Mouse (Mus musculus): ENCODE measurements around the gene Shisa5.

Shisa5 gene

DNA sequence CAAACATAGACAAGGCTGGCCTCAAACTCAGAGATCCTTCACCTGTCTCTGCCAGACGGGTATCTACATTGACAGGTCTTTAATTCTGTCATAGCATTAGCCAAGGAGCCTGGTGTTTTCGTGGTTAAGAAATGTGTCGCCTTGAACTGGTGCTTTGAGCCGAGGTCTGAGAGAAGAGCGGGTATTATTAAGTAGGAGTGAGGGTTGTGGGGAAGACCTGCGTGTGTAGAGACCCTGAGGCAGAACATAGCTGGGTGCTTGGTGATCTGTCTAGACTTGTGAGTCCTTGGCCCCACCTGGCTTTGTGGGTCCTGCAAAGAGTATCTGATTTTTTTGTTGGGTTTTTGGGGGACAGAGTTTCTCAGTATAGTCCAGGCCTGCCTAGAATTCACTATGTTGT lies 15.5 kb downstream of the Shisa5 start:
- DNase-seq (ENCODE audit: low spot score in 2 of 2): peak in 1 of 2 experiments; percentile 1

DNA sequence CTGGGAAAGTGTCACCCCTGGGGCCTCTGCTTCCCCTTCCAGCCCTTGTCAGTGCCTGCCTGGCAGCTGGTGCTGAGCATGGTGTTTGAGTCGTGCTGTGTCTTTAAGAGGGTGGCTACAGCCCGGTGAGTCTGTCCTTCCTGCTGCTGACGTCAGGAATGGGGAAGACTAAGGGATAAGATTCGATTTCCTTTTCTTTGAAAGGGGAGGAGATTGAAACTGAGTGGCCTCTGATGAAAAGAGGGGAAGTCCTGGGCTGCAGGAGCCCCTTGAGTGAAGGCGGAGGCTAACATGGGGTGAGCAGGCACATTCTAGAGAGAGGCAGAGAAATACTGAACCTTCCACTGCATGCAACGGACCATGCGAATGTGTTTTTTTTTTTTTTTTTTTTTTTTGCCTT lies 16.3 kb downstream of the Shisa5 start:
- DNase-seq (ENCODE audit: low spot score in 2 of 2): peak; percentile 61 to 69

DNA sequence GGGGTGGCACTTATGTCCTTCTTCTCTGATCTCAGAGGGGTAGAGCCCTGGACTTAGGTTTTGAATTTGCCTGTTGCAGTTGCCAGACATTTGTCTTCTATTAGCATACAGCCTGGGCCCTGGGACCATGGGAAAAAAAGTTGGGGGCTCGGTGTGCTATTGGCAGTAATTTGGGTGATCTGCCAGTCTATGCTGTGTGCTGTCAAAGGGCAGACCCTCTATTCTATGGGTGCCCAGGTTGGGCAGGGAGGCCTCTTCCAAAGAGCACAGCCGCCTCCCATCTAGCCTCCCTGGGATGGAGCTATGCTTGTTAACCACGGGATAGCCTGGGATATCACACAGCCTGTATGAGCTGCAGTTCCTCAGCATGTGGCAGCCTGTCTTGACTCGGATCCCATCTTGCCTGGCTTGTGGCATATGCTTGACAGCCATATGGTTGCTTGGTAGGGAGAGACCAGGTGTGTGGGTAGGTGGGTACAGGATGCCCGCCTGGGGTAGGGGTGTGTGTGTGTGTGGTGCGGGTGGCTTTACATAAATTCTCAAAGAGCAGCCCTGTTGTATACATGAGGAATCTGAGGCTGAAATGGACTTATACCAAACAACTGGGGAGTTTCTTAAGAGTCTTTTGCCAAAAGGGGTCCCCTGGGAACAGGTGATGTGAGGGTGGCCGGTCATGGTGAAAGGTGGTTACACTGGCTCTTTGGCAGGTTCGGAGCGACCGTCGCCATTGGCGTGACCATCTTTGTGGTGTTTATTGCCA lies 17.1 kb downstream of the Shisa5 start:
- DNase-seq (ENCODE audit: low spot score in 2 of 2): peak in 1 of 2 experiments; percentile 5

DNA sequence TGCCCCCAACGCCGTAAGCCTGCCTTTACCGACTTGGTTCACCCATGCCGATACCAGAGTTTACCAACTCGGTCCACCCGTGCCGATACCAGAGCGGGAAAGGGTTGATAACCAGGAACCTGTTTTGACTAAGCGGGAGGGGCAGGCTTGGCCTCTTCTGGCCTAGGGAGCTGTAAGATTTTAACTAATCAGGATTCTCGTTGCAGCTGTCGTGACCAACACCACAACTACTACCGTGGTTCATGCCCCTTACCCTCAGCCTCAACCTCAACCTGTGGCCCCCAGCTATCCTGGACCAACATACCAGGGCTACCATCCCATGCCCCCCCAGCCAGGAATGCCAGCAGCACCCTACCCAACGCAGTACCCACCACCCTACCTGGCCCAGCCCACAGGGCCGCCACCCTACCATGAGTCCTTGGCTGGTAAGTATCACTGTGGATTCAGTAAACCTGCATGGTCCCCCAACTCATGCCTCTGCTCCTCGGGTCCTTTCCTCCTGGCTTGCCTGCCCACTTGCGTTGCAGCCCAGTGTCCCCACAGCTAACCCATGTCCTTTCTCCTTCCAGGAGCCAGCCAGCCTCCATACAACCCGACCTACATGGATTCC lies 17.8 kb downstream of the Shisa5 start:
- DNase-seq (ENCODE audit: low spot score in 2 of 2): no peak

DNA sequence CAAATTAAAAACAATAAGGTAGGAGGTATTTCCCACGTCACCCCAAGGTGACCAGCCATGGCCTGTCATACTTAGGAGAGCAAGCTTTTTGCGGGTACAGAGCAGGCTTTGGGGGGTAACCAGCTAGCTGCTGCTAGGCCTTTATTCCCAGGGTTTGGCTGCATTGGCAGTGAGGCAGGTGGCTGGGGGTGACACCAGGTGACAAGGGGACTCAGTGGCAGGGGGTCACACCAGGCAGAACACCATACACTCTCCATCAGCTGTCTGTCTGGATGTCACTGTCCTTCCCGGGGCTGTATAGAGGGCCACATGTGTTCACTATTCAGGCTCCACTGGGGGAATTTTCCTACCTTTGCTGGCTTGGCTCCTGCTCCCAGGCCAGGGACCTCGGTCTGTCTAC lies 18.6 kb downstream of the Shisa5 start:
- DNase-seq (ENCODE audit: low spot score in 2 of 2): peak in 1 of 2 experiments; percentile 7

DNA sequence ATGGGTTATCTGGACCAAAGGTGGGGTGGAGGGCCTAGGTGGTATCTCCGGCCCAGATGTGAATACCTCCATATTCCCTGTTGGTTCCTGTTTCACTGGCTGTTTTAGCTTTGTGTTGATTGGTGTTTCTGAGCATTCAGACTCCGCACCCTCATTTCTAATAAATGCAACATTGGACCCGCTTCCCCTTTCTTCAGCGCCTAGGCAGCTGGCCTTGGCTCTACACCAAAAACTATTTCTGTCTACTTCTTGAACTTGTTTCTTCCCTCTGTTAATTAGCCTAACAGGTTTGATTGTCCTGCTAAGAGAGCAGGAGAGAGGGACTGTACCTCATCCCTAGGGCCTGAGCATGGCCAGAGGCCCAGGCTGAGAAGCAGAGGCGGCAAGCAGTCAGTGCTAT lies 19.2 kb downstream of the Shisa5 start:
- DNase-seq (ENCODE audit: low spot score in 2 of 2): peak in 1 of 2 experiments; percentile 8

DNA sequence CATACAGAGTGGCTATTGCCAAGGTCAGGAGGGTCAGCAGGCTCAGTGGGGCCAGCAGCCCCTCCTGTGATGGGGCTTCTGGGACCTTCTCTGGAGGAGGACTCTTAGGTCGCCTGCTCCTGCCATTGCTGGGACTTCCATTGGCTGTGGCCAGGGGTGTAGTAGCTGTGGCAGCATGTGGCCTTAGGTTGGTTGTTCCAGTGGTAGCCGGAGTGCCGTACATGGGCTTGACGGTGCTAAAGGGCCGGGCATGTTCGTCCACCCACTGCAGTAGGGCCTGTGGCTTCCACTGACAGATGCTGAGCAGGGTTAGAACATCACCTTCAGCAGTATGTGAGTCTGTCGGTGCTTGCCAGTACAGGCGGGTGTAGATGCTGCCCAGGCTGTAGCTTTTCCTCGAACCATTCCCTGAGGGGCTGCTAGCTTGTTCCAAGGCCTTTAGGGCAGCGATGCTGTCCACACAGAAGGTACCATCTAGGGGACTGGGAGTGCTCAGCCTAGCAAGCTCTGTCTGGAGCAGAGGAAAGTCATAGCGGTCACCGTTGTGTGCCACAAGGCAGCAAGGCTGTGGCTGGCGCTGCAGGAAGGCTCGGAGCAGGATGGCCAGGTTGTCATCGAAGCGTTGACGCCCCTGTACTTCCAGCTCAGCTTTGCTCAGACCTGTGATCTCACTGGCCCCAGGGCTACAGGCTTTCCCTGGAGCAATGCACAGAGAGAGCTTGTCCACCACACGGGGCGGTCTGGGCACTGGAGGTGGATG lies 19.8 kb downstream of the Shisa5 start:
- no peak for DNase-seq (ENCODE audit: low spot score in 2 of 2)

DNA sequence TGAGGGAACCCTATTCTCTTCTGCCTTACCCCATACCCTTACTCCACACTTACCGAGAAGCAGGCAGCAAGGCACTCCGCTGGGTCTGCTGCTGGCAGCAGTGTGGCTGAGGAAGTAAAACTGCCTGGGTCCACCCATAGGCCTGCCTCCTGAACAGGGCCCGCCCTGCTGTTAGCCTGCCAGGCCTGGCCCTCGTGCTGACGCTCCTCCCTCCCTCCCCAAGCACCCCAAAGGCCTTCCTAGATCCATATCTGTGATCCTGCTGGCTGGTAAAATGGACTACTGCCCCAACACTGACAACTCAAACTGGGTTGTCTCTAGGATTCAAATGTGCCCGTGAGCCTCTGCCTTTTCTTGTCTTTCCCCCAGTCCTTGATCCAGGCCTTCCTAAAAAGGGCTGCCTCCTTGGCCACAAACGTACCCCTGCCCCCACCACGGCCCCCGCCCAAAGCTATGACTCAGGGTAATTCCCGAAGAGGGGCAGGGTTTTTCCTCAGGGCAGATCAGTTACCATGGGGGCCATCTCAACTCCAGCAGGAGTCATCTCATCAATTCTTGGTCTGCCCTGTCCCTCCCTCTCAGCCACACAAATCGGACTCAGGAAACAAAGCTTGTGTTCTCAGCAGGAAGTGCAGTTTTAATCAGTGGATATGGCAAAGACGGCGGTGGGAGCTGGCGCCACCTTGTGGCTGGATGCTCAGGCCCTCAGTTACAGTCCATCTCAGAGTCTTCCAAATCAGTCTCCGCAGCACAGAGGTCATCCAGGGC lies 21.0 kb downstream of the Shisa5 start, which contains the start of gene Trex1:
Trex1 (minus strand) TSS at position 599 of the 768 bp plus-strand sequence.
- DNase-seq (ENCODE audit: low spot score in 2 of 2): peak; percentile 79 to 84

DNA sequence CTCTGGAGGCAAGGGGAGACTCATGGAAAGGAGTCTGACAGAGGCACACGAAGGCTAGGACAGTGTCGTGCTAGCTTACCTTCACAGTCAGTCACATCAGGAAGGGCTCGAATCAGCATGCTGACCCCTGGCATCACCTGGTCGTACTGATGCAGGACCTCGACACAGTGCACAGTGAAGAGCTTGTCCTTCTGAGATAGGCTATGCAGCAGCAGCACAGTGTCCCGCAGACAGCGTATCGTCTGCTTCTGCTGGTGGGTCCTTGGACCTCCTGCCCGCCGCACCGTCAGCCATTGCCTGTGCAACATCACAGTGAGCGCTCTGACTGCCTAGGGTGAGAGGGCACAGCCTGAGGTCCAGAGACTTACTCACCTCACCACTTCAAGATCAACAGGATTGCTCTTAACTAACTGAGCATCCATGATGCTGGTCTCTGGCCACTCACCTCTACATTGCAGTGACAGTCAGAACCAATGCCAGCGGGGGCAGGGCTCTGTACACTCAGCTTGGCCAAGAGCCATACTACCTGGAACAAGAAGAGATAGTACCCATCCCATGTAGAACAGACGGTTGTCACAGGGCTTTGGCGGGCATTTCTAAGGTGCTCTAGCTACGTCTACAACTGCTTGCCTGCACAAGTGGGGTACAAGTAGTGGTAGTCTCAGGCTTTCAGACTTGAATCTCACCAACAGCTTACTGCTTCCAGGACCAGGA lies 22.0 kb downstream of the Shisa5 start:
- peak in 1 of 2 experiments; percentile 13 for DNase-seq (ENCODE audit: low spot score in 2 of 2)

DNA sequence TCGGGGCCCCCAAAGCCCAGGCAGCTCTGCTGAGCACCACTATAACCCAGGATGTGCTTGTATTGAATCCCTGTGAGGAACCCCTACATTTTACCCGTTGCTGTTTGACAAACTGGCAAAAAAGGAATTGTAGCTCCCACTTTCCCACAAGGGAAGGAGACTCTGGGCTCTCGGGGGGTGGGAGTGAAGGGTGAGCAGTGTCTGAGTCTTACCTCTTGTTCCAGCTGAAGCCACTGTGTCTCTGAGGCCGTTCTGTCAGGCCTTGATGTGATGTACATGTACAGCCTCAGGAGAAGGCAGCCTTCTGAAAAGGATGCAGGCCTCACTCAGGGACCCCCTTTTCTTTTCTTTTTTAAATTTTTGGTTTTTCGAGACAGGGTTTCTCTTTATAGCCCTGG lies 22.5 kb downstream of the Shisa5 start:
- peak in 1 of 2 experiments; percentile 2 for DNase-seq (ENCODE audit: low spot score in 2 of 2)

DNA sequence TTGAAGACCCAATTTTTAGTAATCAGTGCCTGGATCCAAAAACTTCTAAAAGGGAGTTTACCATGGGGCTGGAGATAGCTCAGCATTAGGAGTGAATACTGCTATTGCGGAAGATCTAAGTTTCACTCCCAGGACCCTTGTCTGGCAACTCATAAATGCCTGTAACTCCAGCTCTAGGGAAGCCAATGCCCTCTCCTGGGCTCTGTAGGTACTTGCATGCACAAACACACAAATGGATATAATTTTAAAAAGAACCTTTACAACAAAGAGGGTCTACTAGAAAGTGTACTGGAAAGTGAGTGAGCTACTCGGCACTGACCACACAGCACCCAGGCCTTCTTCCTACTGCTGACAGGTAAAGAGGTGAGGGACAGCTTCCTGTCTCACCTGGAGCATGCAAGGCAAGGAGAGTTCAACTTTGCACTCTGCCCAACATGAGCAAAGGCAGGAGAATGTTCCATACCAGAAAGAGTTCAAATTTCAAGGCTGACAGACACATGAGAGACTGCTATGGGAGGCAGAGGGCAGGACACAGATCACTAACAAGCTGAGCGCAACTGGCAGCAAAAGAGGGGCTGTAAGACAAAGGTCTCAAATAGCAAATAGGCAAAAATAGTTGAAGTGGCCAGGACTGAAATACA lies 29.9 kb downstream of the Shisa5 start:
- DNase-seq (ENCODE audit: low spot score in 2 of 2): no peak

DNA sequence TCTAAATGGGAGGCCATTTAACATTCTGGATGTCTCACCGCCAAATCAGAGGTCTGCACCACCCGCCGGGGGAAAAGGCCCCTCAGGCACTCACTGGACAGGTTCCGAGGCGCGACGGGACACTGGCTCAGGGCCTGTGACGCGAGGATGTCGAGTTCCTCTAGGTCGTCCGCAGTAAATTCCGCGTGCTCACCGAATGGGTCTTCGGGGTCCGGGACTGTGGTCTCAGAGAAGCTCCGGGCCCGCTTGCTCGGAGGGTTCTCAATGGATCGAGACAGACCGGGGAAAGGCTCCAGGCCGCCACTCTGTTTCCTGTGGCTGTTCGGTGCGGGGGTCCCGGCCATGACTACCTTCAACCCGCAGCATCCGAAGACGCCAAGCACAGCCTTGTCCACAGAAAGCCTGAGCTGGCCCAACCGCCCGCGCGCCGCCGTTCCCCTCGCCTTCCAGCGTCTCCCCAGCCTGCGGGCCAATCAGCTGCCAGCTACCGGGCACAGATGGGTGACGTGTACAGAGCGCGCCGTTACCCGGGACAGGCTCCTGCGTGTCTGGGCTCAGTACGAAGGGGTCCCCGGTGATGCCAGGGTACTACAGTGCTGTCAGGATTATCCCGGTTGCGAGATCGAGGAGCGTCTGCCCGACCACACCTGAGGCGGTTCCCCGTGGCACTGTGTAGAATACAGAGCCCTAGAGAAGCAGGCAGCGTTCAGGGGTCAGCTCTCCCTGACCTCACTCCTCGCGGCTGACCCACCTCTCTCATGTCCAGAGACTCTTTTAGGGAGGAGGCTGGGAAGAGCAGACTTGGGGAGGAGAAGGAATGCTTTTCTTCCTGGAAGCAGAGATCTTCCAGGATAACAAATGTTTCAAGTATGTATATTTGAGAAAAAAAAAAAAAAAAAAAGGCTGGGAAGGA lies 35.6 kb downstream of the Shisa5 start, which contains the start of gene Atrip:
Atrip (minus strand) TSS at position 464 of the 913 bp plus-strand sequence.
- peak; percentile 87 to 93 for DNase-seq (ENCODE audit: low spot score in 2 of 2)

DNA sequence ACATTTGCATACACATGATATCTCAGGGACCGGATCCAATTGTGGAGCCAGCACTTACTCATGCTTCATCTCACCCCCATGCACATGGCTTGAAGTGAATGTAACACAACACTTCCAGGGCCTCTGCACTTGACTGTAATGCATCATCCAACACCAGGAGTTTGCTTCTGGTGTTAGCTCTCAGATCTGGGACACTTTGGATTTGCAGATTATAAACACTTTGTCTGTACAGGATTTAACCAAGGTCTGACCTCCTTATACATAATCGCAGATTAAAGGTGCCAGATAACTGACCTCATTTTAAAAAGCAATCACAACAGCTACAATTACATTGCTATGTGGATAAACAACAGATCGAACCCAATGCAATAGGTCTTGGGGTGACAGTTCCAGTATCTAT lies 42.2 kb downstream of the Shisa5 start:
- no peak for DNase-seq (ENCODE audit: low spot score in 2 of 2)

DNA sequence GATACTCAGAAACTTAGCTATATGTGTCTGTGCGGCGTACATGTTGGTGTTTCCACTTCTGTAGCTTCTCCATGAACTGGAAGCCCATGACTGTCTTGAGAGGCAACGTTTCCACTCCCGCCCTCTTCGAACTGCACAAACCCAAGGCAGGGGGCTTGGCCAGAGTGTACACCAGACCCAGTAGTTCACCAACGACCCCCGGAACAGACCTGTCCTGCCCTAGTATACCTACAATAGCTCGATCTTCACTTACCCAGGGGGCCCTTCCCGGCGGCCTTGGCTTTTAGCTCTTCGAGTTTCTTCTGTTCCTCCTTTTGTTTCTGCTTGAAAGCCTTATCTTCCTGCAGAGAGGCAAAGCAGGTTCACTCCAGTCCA lies 43.4 kb downstream of the Shisa5 start:
- no peak for DNase-seq (ENCODE audit: low spot score in 2 of 2)

DNA sequence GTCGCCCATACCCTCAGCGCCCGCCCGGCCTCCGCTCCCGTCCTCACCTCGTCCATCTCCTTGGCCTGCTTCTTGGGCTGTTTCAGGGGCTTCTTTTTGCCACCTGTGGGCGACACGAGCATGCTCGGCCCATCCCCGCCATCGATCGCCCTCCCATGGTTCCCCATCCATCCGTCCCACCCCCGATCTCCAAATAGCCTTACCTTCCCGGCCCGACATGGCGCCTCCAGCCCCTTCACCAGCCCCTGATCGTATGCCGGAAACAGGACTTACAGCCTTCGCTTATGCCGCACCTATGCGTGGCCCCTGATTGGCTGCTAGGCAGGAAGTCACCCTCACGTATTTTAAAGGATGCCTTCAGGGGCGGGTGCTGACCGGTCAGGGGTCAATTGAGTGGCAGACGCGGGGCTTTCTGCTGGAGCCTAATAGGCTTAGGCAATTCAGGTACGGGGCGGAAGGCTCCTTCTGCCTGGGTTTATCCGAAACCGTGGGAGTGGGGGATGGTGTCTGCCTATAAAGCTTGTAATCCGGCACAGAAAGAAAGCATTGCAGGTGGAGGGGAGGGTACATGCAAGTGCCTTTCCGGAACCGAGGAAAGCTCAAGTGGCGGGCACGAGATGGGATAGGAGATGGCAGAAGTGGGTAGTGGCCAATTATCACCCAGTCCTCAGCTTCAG lies 43.9 kb downstream of the Shisa5 start, which contains the start of the genes Ccdc51 and Tma7:
Ccdc51 (plus strand) TSS at position 370 of the 677 bp plus-strand sequence.
Tma7 (minus strand) TSS at position 464 of the 677 bp plus-strand sequence.
- DNase-seq (ENCODE audit: low spot score in 2 of 2): peak; percentile 83 to 89

DNA sequence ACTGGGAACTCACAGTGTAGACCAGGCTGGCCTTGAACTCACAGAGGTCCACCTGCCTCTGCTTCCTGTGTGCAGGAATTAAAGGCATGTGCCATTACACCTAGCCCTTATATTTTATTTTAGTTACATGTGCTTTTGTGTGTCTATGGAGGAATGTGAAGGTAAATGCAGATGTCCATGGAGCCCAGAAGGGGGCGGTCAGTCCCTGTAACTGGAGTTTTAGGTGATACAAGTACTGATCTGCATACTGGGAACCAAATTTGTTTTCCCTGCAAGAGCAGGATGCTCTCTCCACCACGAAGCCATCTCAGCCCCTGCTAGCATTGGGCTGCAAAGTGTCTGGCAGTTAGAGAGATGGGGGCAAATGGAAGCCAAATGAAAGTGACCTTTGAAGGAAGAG lies 46.6 kb downstream of the Shisa5 start:
- no peak for DNase-seq (ENCODE audit: low spot score in 2 of 2)

DNA sequence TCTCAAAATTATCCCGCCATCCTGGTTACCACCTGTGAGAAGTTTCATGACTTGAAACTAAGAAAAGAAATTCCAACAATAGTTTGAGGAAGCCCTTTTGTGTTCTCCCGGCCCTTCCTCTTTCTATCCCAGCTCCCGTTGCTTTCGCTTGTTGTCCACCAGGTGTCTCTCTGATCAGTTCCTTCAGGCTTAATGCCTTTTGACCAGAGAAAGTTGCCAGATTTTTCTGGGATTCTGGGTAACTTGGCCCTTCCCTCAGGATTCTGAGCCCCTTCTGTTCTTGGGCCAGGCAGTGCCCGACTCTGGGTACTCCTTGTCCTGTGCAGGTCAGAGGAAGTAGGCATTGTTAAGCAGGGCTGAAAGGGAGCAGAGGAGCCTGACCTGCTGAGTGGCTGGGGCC lies 49.6 kb downstream of the Shisa5 start:
- DNase-seq (ENCODE audit: low spot score in 2 of 2): no peak

DNA sequence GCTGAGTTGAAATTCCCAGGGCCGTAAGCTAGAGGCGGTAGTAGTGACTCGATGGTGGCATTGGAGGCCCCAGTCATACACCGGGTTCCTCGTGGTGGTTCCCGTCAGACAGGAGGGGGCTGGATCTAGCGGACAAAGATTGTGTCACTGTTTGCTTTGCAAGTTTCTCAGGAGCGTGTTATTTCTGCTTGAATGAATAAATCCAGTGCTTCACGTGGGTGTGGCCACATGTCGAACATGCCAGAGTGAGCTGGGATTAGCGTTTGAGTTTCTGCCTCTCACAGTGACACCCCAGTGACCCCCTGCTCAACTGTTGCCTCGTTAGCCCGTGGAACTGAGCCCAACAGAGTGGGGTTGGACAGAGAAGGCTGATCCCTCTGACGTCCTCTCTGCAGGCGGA lies 52.1 kb downstream of the Shisa5 start:
- no peak for DNase-seq (ENCODE audit: low spot score in 2 of 2)

DNA sequence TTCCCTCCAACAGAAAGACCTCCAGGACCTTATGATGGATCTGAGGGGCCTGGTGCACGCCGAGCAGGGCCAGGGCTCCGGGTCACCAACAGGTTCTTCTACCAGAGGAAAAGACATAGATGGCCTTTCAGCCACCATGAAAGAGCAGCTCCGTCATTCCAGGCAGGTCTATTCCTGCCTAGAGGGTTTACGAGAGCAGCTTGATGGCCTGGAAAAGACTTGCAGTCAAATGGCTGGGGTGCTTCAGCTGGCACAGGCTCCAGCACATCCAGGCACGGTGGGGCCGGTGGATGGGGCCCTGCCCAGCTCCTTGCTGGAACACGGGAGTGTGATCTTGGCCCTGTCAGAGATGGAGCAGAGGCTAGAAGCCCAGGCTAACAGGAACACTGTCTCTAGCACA lies 53.4 kb downstream of the Shisa5 start:
- DNase-seq (ENCODE audit: low spot score in 2 of 2): no peak

Measured in frontal cortex, postnatal 14 days (tissue).